Comparison of ENCODE assay signal across 26 mouse cellular contexts in the genomic region with DNA sequence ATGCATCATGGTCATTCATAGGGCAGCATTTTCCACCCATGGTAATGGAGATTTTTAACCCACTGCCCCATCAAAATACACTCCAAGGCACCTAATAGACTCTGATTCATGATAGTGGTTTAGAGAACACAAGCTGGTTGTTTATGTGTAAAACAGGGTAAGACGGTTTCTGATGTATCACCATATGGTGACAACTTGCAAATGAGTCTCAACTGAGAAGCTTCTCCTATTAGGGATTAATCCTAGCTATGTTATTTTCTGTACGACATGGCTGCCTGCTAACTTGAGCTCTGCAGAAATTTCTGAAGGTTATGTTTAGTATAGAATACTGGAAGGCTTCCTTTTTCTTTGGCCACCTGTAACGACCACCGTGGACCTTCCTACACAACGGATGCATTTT. TPM values are rescaled to one million over a fixed set of nuclear protein-coding genes. Genes with fewer than 3 reads are reported as not detected.
DNase-seq lines count a peak whose midpoint lies in the region; ATAC-seq lines count a peak whose summit lies in the region.
"Had no signal": no experiment of that assay in that cellular context is flagged by ENCODE, and none has a peak within 500 bp of the region (broad histone marks: within the 10 kb centered on the region; RNA-seq: fewer than 3 reads in every experiment).

No protein-coding gene starts in this region.

- no peak overlapping the region for H3K4me2 ChIP-seq in forebrain, embryonic 16.5 days (ENCODE audit: low read length)
- no peak overlapping the region for H3K4me2 ChIP-seq in forebrain, embryonic 11.5 days (ENCODE audit: low read depth, low read length, severe bottlenecking)
- no peak overlapping the region for H3K4me2 ChIP-seq in heart, embryonic 14.5 days (ENCODE audit: low read length)
- no peak overlapping the region for H3K4me2 ChIP-seq in limb, embryonic 13.5 days (replicated peaks)
- H3K4me2 ChIP-seq: embryonic facial prominence, embryonic 15.5 days; forebrain, embryonic 13.5 days; limb, embryonic 15.5 days; liver, embryonic 13.5 days; midbrain, embryonic 15.5 days; neural tube, embryonic 15.5 days; stomach, embryonic 15.5 days had no signal

- intact Hi-C loops in heart, postnatal 36 days (cut with DNase I) = no loop called here

- WGBS in forebrain, embryonic 16.5 days = 70% methylated on average over 5 of the region's 5 CpGs
- 85% methylated on average over 5 of the region's 5 CpGs for WGBS in forebrain, embryonic 11.5 days
- WGBS in heart, embryonic 14.5 days = 71% methylated on average over 5 of the region's 5 CpGs
- WGBS in limb, embryonic 13.5 days = 74% methylated on average over 5 of the region's 5 CpGs
- 90% methylated on average over 5 of the region's 5 CpGs for WGBS in limb, embryonic 10.5 days

- no peak for DNase-seq in forebrain, embryonic 11.5 days (ENCODE audit: low spot score)
- DNase-seq in heart, postnatal 36 days = no peak
- DNase-seq in limb, embryonic 10.5 days (ENCODE audit: low spot score) = no peak
- DNase-seq in brain, adult 2 months (ENCODE audit: low read depth, low spot score) = peak; percentile 43
- DNase-seq in spleen, postnatal 36 days (ENCODE audit: low spot score in 2 of 2) = no peak
- DNase-seq: gastrocnemius, postnatal 14 days; kidney, adult 8-10 months; kidney, postnatal 4 days; liver, embryonic 13.5 days; right cerebral cortex, postnatal 14 days had no signal

- H3K27me3 ChIP-seq in forebrain, embryonic 16.5 days (replicated peaks; ENCODE audit: control insufficient read depth, insufficient read depth, low read length) = no peaks in the 10 kb centered on the region
- H3K27me3 ChIP-seq in forebrain, embryonic 11.5 days (ENCODE audit: control insufficient read depth, insufficient read depth, low read length) = no peaks in the 10 kb centered on the region
- H3K27me3 ChIP-seq in heart, embryonic 14.5 days (ENCODE audit: control insufficient read depth, insufficient read depth, low read length) = no peaks in the 10 kb centered on the region
- no peaks in the 10 kb centered on the region for H3K27me3 ChIP-seq in limb, embryonic 13.5 days
- H3K27me3 ChIP-seq in limb, embryonic 10.5 days (ENCODE audit: low read depth, poor library complexity, severe bottlenecking) = no peaks in the 10 kb centered on the region
- H3K27me3 ChIP-seq: embryonic facial prominence, embryonic 15.5 days; forebrain, embryonic 13.5 days; limb, embryonic 15.5 days; liver, embryonic 13.5 days; midbrain, embryonic 15.5 days; neural tube, embryonic 15.5 days; stomach, embryonic 15.5 days had no signal

- ATAC-seq in forebrain, embryonic 16.5 days = peak; percentile 40; the same call in 1 of the 2 replicates
- no peak for ATAC-seq in forebrain, embryonic 11.5 days (replicated peaks; ENCODE audit: low FRiP score)
- no peak for ATAC-seq in heart, embryonic 14.5 days (ENCODE audit: insufficient number of reproducible peaks, insufficient read depth, low FRiP score, low read depth)
- no peak for ATAC-seq in limb, embryonic 13.5 days (ENCODE audit: low FRiP score, low read depth)
- ATAC-seq: CD4-positive, CD25-positive, alpha-beta regulatory T cell, adult 4 months; forebrain, embryonic 13.5 days; intestine, embryonic 16.5 days; midbrain, embryonic 15.5 days had no signal

- H3K4me3 ChIP-seq in forebrain, embryonic 16.5 days (replicated peaks; ENCODE audit: low read length) = no peak overlapping the region
- H3K4me3 ChIP-seq in forebrain, embryonic 11.5 days (ENCODE audit: low read depth, low read length) = no peak overlapping the region
- H3K4me3 ChIP-seq in heart, embryonic 14.5 days (ENCODE audit: control insufficient read depth in 1 of 2, insufficient read depth in 1 of 2, low read depth in 1 of 2, low read length in 2 of 2) = no peak overlapping the region
- H3K4me3 ChIP-seq in limb, embryonic 13.5 days = no peak overlapping the region
- no peak overlapping the region for H3K4me3 ChIP-seq in limb, embryonic 10.5 days
- H3K4me3 ChIP-seq: embryonic facial prominence, embryonic 10.5 days; embryonic facial prominence, embryonic 15.5 days; forebrain, embryonic 13.5 days; limb, embryonic 15.5 days; liver, embryonic 13.5 days; midbrain, embryonic 10.5 days; midbrain, embryonic 15.5 days; neural tube, embryonic 15.5 days; stomach, embryonic 15.5 days had no signal

- no peaks in the 10 kb centered on the region for H3K9me3 ChIP-seq in forebrain, embryonic 16.5 days (ENCODE audit: control insufficient read depth, low read length)
- no peaks in the 10 kb centered on the region for H3K9me3 ChIP-seq in forebrain, embryonic 11.5 days (ENCODE audit: control insufficient read depth, low read length)
- no peaks in the 10 kb centered on the region for H3K9me3 ChIP-seq in heart, embryonic 14.5 days (ENCODE audit: control insufficient read depth, low read length)
- no peaks in the 10 kb centered on the region for H3K9me3 ChIP-seq in limb, embryonic 13.5 days
- H3K9me3 ChIP-seq in limb, embryonic 10.5 days (replicated peaks) = no peaks in the 10 kb centered on the region
- H3K9me3 ChIP-seq: embryonic facial prominence, embryonic 10.5 days; embryonic facial prominence, embryonic 15.5 days; forebrain, embryonic 13.5 days; limb, embryonic 15.5 days; liver, embryonic 13.5 days; midbrain, embryonic 10.5 days; midbrain, embryonic 15.5 days; neural tube, embryonic 15.5 days; stomach, embryonic 15.5 days had no signal

- H3K9ac ChIP-seq in forebrain, embryonic 16.5 days (replicated peaks; ENCODE audit: low read depth, low read length) = no peak overlapping the region
- H3K9ac ChIP-seq in forebrain, embryonic 11.5 days (ENCODE audit: low read length) = no peak overlapping the region
- H3K9ac ChIP-seq in heart, embryonic 14.5 days (ENCODE audit: low read length) = no peak overlapping the region
- H3K9ac ChIP-seq in limb, embryonic 13.5 days = no peak overlapping the region
- H3K9ac ChIP-seq: embryonic facial prominence, embryonic 15.5 days; forebrain, embryonic 13.5 days; limb, embryonic 15.5 days; liver, embryonic 13.5 days; midbrain, embryonic 15.5 days; neural tube, embryonic 15.5 days; stomach, embryonic 15.5 days had no signal

- no peaks in the 10 kb centered on the region for H3K36me3 ChIP-seq in forebrain, embryonic 16.5 days (ENCODE audit: control insufficient read depth, insufficient read depth)
- H3K36me3 ChIP-seq in forebrain, embryonic 11.5 days (ENCODE audit: control insufficient read depth, insufficient read depth, low read length) = no peaks in the 10 kb centered on the region
- no peaks in the 10 kb centered on the region for H3K36me3 ChIP-seq in heart, embryonic 14.5 days (ENCODE audit: control insufficient read depth, insufficient read depth, low read length)
- no peaks in the 10 kb centered on the region for H3K36me3 ChIP-seq in limb, embryonic 13.5 days
- no peaks in the 10 kb centered on the region for H3K36me3 ChIP-seq in limb, embryonic 10.5 days
- H3K36me3 ChIP-seq: embryonic facial prominence, embryonic 10.5 days; embryonic facial prominence, embryonic 15.5 days; limb, embryonic 15.5 days; liver, embryonic 13.5 days; midbrain, embryonic 10.5 days; neural tube, embryonic 15.5 days; stomach, embryonic 15.5 days had no signal

- peaks cover 5% of the 10 kb centered on the region for H3K4me1 ChIP-seq in forebrain, embryonic 16.5 days (replicated peaks; ENCODE audit: control insufficient read depth, insufficient read depth, low read length)
- H3K4me1 ChIP-seq in forebrain, embryonic 11.5 days (replicated peaks; ENCODE audit: control insufficient read depth, insufficient read depth, low read length) = no peaks in the 10 kb centered on the region
- no peaks in the 10 kb centered on the region for H3K4me1 ChIP-seq in heart, embryonic 14.5 days (ENCODE audit: control insufficient read depth in 2 of 2, insufficient read depth in 2 of 2, low read length in 2 of 2)
- no peaks in the 10 kb centered on the region for H3K4me1 ChIP-seq in limb, embryonic 13.5 days
- no peaks in the 10 kb centered on the region for H3K4me1 ChIP-seq in limb, embryonic 10.5 days
- H3K4me1 ChIP-seq: embryonic facial prominence, embryonic 10.5 days; embryonic facial prominence, embryonic 15.5 days; limb, embryonic 15.5 days; liver, embryonic 13.5 days; neural tube, embryonic 15.5 days; stomach, embryonic 15.5 days had no signal

- H3K27ac ChIP-seq in forebrain, embryonic 16.5 days (ENCODE audit: low read length) = no peak overlapping the region
- H3K27ac ChIP-seq in forebrain, embryonic 11.5 days (ENCODE audit: low read depth, low read length) = no peak overlapping the region
- peak overlapping the region; percentile 56 to 59; a peak in 3 of 4 replicates for H3K27ac ChIP-seq in heart, embryonic 14.5 days (replicated peaks in 1 of 2; ENCODE audit: control insufficient read depth in 1 of 2, insufficient read depth in 1 of 2, low read depth in 2 of 2, low read length in 2 of 2)
- H3K27ac ChIP-seq in limb, embryonic 13.5 days = 0 out of 2 replicates have a peak overlapping the region, but pooled peaks have one; percentile 15
- H3K27ac ChIP-seq in limb, embryonic 10.5 days = no peak overlapping the region
- H3K27ac ChIP-seq: embryonic facial prominence, embryonic 10.5 days; embryonic facial prominence, embryonic 15.5 days; forebrain, embryonic 13.5 days; kidney, postnatal 0 days; limb, embryonic 15.5 days; liver, embryonic 13.5 days; midbrain, embryonic 10.5 days; midbrain, embryonic 15.5 days; neural tube, embryonic 15.5 days; stomach, embryonic 15.5 days had no signal

RNA-seq across cellular contexts. Expression of gene Gap43, which starts 21.1 kb away (rescaled TPM):
- polyA plus RNA-seq in forebrain, embryonic 16.5 days (2015; fragmentation: Nextera tagmentation; extraction: Ambion mirVana) = 719 and 966 TPM in 2 replicates
- polyA plus RNA-seq in forebrain, embryonic 11.5 days (2014; fragmentation: Nextera tagmentation; extraction: Ambion mirVana) = 106 and 111 TPM in 2 replicates
- 20.6 and 27.8 TPM in 2 replicates for polyA plus RNA-seq in heart, embryonic 14.5 days (2014; fragmentation: Nextera tagmentation; extraction: Ambion mirVana)
- total RNA-seq in heart, postnatal 36 days (2021) = under 1 TPM; 0.24 to 0.78 TPM
- polyA plus RNA-seq in limb, embryonic 13.5 days (2015; fragmentation: Nextera tagmentation; extraction: Ambion mirVana) = 41.8 and 43.7 TPM in 2 replicates
- 40.6 and 51.2 TPM in 2 replicates for polyA plus RNA-seq in limb, embryonic 10.5 days (2016; fragmentation: Nextera tagmentation; extraction: Ambion mirVana)
- total RNA-seq: granulocyte monocyte progenitor cell, adult 5-6 weeks; megakaryocyte progenitor cell, adult 5-6 weeks had no signal
- polyA plus RNA-seq: CD4-positive, CD25-positive, alpha-beta regulatory T cell, adult 4 months had no signal

Comparison
In these comparisons a context has a peak if more than half of its experiments do, and no peak if none do; other contexts are left out.
1. H3K27ac ChIP-seq: peak in heart, embryonic 14.5 days (2 of 2) and limb, embryonic 13.5 days (single experiment); none in forebrain, embryonic 16.5 days (single experiment), forebrain, embryonic 11.5 days (single experiment) and limb, embryonic 10.5 days (single experiment).